Mouse (Mus musculus) midbrain, postnatal 0 days (tissue): Measurements from ENCODE around the gene Atp4a. TPM values are rescaled to one million over a fixed set of nuclear protein-coding genes. Genes with fewer than 3 reads are reported as not detected.
"Not testable (repeated sequence)": the region's sequence is repeated elsewhere in the genome, so short reads cannot be mapped to it uniquely, and the experiment has no call there.

Experiments
- ATAC-seq: fragments of 200-750 bp; cut with Nextera tagmentation; 2 replicates; pipeline ENCODE4 v1.8.0; 2017; ENCODE audit warnings: moderate number of reproducible peaks, mild to moderate bottlenecking, moderate TSS enrichment, moderate library complexity; ENCODE audit not compliant: low FRiP score
- DNase-seq: peaks from one replicate; pipeline ENCODE4 v3.0.0-alpha.2; 2015; ENCODE audit warnings: low spot score
- H3K27ac ChIP-seq: fragments of 300-500 bp; sonication (generic); 2 replicates; pipeline ENCODE4 v1.5.1; 2014; ENCODE audit warnings: low read depth, mild to moderate bottlenecking, low read length, mixed read lengths
- H3K27me3 ChIP-seq: fragments of 300-500 bp; sonication (generic); 2 replicates; pipeline ENCODE4 v1.6.1; 2014; ENCODE audit warnings: low read length, control low read depth, mixed read lengths; ENCODE audit not compliant: insufficient read depth
- H3K36me3 ChIP-seq: fragments of 300-500 bp; sonication (generic); 2 replicates; pipeline ENCODE4 v1.6.1; 2014; ENCODE audit warnings: low read length, control low read depth, mixed read lengths; ENCODE audit not compliant: insufficient read depth
- H3K4me1 ChIP-seq: fragments of 300-500 bp; sonication (generic); 2 replicates; pipeline ENCODE4 v1.6.1; 2014; ENCODE audit warnings: mild to moderate bottlenecking, control low read depth, antibody characterized with exemption, low read length, mixed read lengths; ENCODE audit not compliant: insufficient read depth
- H3K4me2 ChIP-seq: fragments of 300-500 bp; sonication (generic); 2 replicates; pipeline ENCODE4 v1.6.1; 2014; ENCODE audit warnings: low read depth, mild to moderate bottlenecking, low read length, mixed read lengths; ENCODE audit not compliant: poor library complexity, severe bottlenecking
- H3K4me3 ChIP-seq: fragments of 300-500 bp; sonication (generic); 2 replicates; pipeline ENCODE4 v1.5.1; 2014; ENCODE audit warnings: low read depth, mild to moderate bottlenecking, low read length, moderate library complexity
- H3K9ac ChIP-seq: fragments of 300-500 bp; sonication (generic); replicated peaks from 2 replicates; pipeline ENCODE4 v1.6.1; 2014; ENCODE audit warnings: mild to moderate bottlenecking, low read length, moderate library complexity, mixed read lengths; ENCODE audit not compliant: poor library complexity, severe bottlenecking
- H3K9me3 ChIP-seq: fragments of 300-500 bp; sonication (generic); 2 replicates; pipeline ENCODE4 v1.6.1; 2016; ENCODE audit warnings: low read length, control low read depth
- CTCF ChIP-seq: IDR thresholded peaks from 2 replicates; pipeline ENCODE4 v1.5.1; 2016; ENCODE audit warnings: antibody characterized with exemption, mild to moderate bottlenecking
- WGBS: fragments of 180-500 bp; shearing (Covaris S2); extraction: QIAGEN DNeasy Blood & Tissue Kit; methylation state at CpG from one replicate; pipeline ENCODE4 v1.1.7; 2014; 5-methylcytosine and 5-hydroxymethylcytosine counted together
- polyA plus RNA-seq: library from polyadenylated mRNA; unstranded; fragments of >200 nt; fragmentation: Nextera tagmentation; extraction: Ambion mirVana; gene quantifications from 2 replicates; pipeline ENCODE4 v1.2.1, GENCODE M21; 2015
- total RNA-seq: library from RNA; depleted of rRNA; stranded (reverse); fragments of >200 nt; gene quantifications from 2 replicates; pipeline ENCODE4 v1.2.3, GENCODE M21; 2014

Atp4a gene
- total and polyA plus RNA-seq, 2 experiments from 2014 or later, result 0.82 to 2.7 TPM

DNA sequence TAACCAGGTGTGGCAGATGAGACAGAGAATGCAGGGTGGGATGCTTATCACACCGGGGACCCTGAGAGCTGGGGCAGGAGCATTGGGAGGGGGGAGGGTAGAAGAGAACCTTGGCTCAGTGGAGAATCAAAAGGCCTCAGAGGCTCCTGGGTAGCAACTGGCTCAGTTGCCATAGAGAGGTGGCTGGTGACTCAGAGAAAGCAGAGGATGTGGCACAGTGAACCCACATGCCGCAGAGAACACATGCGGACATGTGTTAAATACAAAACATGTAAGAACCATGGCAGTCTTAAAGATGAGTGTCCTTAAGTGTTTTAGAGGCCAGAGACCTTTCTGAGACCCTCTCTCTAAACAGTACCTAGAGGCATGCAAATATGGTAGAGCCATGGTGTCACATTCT lies 24.2 kb downstream of the Atp4a start:
- no peaks in the 10 kb centered on the region for H3K9me3 ChIP-seq
- H3K27ac ChIP-seq, result no peak overlapping the region
- peaks cover 30% of the 10 kb centered on the region for H3K36me3 ChIP-seq
- no peak for TF ChIP-seq CTCF
- no peak overlapping the region for H3K4me2 ChIP-seq
- H3K4me3 ChIP-seq, result no peak overlapping the region
- no peaks in the 10 kb centered on the region for H3K27me3 ChIP-seq
- peaks cover 5% of the 10 kb centered on the region; the same call in 1 of the 2 replicates for H3K4me1 ChIP-seq
- no peak for ATAC-seq
- H3K9ac ChIP-seq, result no peak overlapping the region
- DNase-seq, result no peak
- 84% methylated on average over 3 of the region's 3 CpGs for WGBS

DNA sequence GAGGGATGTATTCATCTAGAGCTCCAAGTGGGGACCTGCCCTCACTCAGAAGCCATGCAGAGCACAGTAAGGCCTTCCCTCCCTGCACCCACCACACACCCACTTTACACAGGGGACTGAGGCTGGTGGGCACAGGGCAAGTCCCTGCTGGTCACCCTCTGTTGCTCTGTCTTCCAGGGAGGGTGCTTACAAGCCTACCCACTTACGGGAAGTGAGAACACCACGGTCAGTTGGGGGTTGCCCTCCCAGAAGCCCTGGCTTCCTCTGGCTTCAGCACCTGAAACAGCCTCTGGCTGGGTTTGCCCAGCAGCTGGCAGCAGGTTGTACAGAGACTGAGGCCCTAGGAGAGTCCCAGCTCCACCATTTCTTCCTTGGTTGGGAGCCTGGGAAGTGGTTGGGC lies 30.6 kb downstream of the Atp4a start:
- H3K27ac ChIP-seq, H3K9me3 ChIP-seq, H3K4me3 ChIP-seq, H3K4me1 ChIP-seq, H3K4me2 ChIP-seq, H3K36me3 ChIP-seq, H3K27me3 ChIP-seq, DNase-seq, H3K9ac ChIP-seq, ATAC-seq: not testable (repeated sequence)
- WGBS, result 86% methylated on average over 2 of the region's 2 CpGs

DNA sequence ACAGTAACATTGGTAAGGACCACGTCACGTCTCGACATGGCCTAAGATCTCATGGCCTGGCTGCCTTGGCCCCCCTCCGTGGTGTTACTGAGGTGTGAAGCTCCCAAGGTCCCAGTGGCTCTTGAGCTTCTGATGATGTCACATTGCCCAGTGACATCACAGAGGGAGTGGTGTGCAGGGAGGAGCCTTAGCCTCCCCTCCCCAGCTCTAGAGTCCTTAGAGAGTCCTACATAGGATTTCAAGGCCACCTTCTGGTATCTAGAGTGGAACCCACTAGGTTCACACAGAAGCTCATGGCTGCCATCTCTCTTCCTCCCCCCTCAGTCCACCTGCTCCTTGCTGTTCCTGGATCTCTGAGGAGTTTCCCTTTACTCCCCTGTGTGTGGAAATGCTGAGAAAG lies 31.6 kb downstream of the Atp4a start, which contains the start of gene Gapdhs:
Gene Gapdhs, minus strand, starts transcription at position 65 of the 400 bp plus-strand sequence.
- not testable (repeated sequence) for H3K4me1 ChIP-seq

DNA sequence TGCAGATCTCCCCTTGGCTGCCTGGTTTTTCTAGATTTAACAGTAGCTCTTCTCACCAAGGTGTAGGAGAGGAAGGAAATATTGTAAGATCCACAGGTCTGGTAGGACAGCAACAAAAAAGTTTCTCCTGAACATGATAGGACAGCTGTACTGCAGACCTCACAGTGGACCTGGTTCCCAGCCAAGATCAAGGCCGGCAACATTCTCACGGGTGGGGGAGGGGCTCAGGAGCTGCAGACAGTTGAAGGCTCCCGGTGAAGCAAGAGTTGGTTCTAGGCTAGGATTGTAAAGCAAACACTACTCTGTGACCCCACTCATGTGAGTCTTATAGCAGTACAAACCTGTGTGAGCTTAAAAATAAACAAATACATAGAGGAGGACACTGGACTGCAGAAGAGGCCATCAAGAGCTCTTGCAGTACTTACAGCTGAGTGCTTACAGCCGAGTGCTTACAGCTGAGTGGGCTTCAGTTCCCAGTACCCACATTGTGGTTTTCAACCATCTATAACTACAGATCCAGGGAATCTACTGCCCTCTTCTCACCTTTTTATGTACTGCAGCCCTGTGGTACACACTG lies 32.1 kb downstream of the Atp4a start:
- H3K9ac ChIP-seq, result no peak overlapping the region
- no peak overlapping the region for H3K4me3 ChIP-seq
- no peaks in the 10 kb centered on the region for H3K27me3 ChIP-seq
- ATAC-seq (no peak), DNase-seq (no peak)
- no peaks in the 10 kb centered on the region for H3K4me1 ChIP-seq
- H3K27ac ChIP-seq, result no peak overlapping the region
- no peaks in the 10 kb centered on the region for H3K9me3 ChIP-seq
- H3K4me2 ChIP-seq, result no peak overlapping the region
- H3K36me3 ChIP-seq, result peaks cover 3% of the 10 kb centered on the region; the same call in 1 of the 2 replicates
- peak; percentile 11; the same call in 1 of the 2 replicates for TF ChIP-seq CTCF
- WGBS, result 62% methylated on average over 4 of the region's 4 CpGs

More for the DNA sequence above, 31.6 kb downstream of the Atp4a start, which contains the start of gene Gapdhs:
- WGBS, result no CpG with 5 or more reads among the region's 4 CpGs
- not testable (repeated sequence) for H3K4me3 ChIP-seq, ATAC-seq, H3K9ac ChIP-seq, H3K4me2 ChIP-seq, H3K27ac ChIP-seq, H3K27me3 ChIP-seq, H3K9me3 ChIP-seq, H3K36me3 ChIP-seq, DNase-seq

DNA sequence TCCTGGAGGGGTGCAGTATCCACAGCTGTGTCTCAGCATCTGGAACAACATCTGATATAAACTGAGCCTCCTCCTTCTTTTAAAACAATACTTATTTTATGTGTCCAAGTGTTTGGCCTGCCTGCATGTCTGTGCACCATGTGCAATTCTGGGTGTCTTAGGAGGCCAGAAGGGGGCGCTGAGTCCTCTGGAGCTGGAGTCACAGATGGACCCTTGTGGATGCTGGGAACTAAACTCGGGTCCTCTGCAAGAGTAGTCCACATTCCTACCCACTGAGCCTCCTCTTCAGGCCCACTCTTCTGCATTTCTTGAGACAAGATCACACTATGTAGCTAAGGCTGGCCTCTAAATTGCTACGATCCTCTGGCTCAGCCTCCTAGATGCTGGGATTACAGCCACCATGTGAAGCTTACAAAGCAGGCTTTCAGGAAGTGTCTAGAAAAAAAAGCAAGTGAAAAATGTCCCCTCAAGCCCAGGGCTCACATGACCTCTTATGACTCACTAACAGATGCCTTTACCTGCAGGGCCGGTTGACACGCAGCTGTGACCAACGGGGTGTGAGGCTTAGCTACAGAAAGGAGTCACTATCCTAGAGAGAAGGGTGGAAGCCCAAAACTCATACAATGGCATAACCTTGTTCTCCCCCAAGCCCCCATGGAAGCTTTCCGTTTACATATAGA lies 35.7 kb downstream of the Atp4a start:
- Histone ChIP-seq H3K4me1 (no peaks in the 10 kb centered on the region), H3K9me3 (no peaks in the 10 kb centered on the region), H3K9ac (no peak overlapping the region), H3K4me2 (no peak overlapping the region), H3K36me3 (no peaks in the 10 kb centered on the region; the same call in 1 of the 2 replicates), H3K27ac (no peak overlapping the region), H3K4me3 (no peak overlapping the region), H3K27me3 (no peaks in the 10 kb centered on the region)
- TF ChIP-seq CTCF, result peak; percentile 27; the same call in 1 of the 2 replicates
- no peak for ATAC-seq
- WGBS, result 93% methylated on average over 7 of the region's 7 CpGs
- no peak for DNase-seq
